Mouse (Mus musculus): ENCODE measurements around the gene Thrap3. TPM values are rescaled to one million over a fixed set of nuclear protein-coding genes. Genes with fewer than 3 reads are reported as not detected.

Gene Thrap3
- polyA plus RNA-seq, 1 experiment from 2014 or later = 198 TPM

Other genes with a start within 250 kb of the Thrap3 start
- 0.66 and 1.2 TPM in 2 replicates for gene Csf3r, start 178.2 kb downstream of the Thrap3 start, polyA plus RNA-seq (2015; fragmentation: Nextera tagmentation; extraction: Ambion mirVana)
- 125 and 130 TPM in 2 replicates for gene Mrps15, start 155.8 kb downstream of the Thrap3 start, polyA plus RNA-seq (2015; fragmentation: Nextera tagmentation; extraction: Ambion mirVana)
- 11.5 TPM in 2 replicates for gene Oscp1, start 144.2 kb downstream of the Thrap3 start, polyA plus RNA-seq (2015; fragmentation: Nextera tagmentation; extraction: Ambion mirVana)
- gene Lsm10, start 106.1 kb downstream of the Thrap3 start, polyA plus RNA-seq (2015; fragmentation: Nextera tagmentation; extraction: Ambion mirVana) = 50.1 and 51.2 TPM in 2 replicates
- gene Stk40, start 98.8 kb downstream of the Thrap3 start, polyA plus RNA-seq (2015; fragmentation: Nextera tagmentation; extraction: Ambion mirVana) = 32.4 and 35.4 TPM in 2 replicates
- 81.0 and 86.3 TPM in 2 replicates for gene Eva1b, start 55.0 kb downstream of the Thrap3 start, polyA plus RNA-seq (2015; fragmentation: Nextera tagmentation; extraction: Ambion mirVana)
- 12.1 and 13.8 TPM in 2 replicates for gene Sh3d21, start 39.3 kb downstream of the Thrap3 start, polyA plus RNA-seq (2015; fragmentation: Nextera tagmentation; extraction: Ambion mirVana)
- 46.5 and 50.3 TPM in 2 replicates for gene Map7d1, start 53.6 kb upstream of the Thrap3 start, polyA plus RNA-seq (2015; fragmentation: Nextera tagmentation; extraction: Ambion mirVana)
- gene Trappc3, start 59.6 kb upstream of the Thrap3 start, polyA plus RNA-seq (2015; fragmentation: Nextera tagmentation; extraction: Ambion mirVana) = 120 and 128 TPM in 2 replicates
- gene Col8a2, start 84.0 kb upstream of the Thrap3 start, polyA plus RNA-seq (2015; fragmentation: Nextera tagmentation; extraction: Ambion mirVana) = 71.2 and 79.7 TPM in 2 replicates
- 79.2 and 82.9 TPM in 2 replicates for gene Adprhl2, start 118.9 kb upstream of the Thrap3 start, polyA plus RNA-seq (2015; fragmentation: Nextera tagmentation; extraction: Ambion mirVana)
- gene Tekt2, start 122.9 kb upstream of the Thrap3 start, polyA plus RNA-seq (2015; fragmentation: Nextera tagmentation; extraction: Ambion mirVana) = 15.9 and 16.6 TPM in 2 replicates
- 15.2 and 17.1 TPM in 2 replicates for gene Ago3, start 226.8 kb upstream of the Thrap3 start, polyA plus RNA-seq (2015; fragmentation: Nextera tagmentation; extraction: Ambion mirVana)

Measured in limb, embryonic 15.5 days (tissue).